Mouse (Mus musculus): ENCODE results near the gene E2f4.
"Not testable (repeated sequence)": the region's sequence is repeated elsewhere in the genome, so short reads cannot be mapped to it uniquely, and the experiment has no call there.

E2f4 gene

GRCm38 (mm10) chr8:105289805-105290460, 7.5 kb upstream of the E2f4 start, which contains the start of gene 4931428F04Rik:
TSS of gene 4931428F04Rik (minus strand) at chr8:105289864.
- in situ Hi-C loops (cut with MboI; ENCODE audit: low pct_unique_long_range_greater_than_20kb in 1 of 2, low sequenced_read_pairs in 2 of 2, unreplicated experiment in 1 of 2): loop anchor here (10.0 kb wide), 3 partner anchors 155 to 225 kb away; partner anchors contain the start of gene Ces4a (in 1 of the 2)

GRCm38 (mm10) chr8:105290554-105291314, 6.7 kb upstream of the E2f4 start:
- in situ Hi-C loops (cut with MboI; ENCODE audit: low pct_unique_long_range_greater_than_20kb in 1 of 2, low sequenced_read_pairs in 2 of 2, unreplicated experiment in 1 of 2): no loop called here

- in situ Hi-C loops (cut with MboI; ENCODE audit: low pct_unique_long_range_greater_than_20kb in 1 of 2, low sequenced_read_pairs in 2 of 2, unreplicated experiment in 1 of 2): not testable (repeated sequence)
These were observed 6.1 kb upstream of the E2f4 start for GRCm38 (mm10) chr8:105291364-105291763.

GRCm38 (mm10) chr8:105291802-105292201, 5.7 kb upstream of the E2f4 start:
- in situ Hi-C loops (cut with MboI; ENCODE audit: low pct_unique_long_range_greater_than_20kb in 1 of 2, low sequenced_read_pairs in 2 of 2, unreplicated experiment in 1 of 2): not testable (repeated sequence)

GRCm38 (mm10) chr8:105292471-105292870, 5.0 kb upstream of the E2f4 start:
- in situ Hi-C loops (cut with MboI; ENCODE audit: low pct_unique_long_range_greater_than_20kb in 1 of 2, low sequenced_read_pairs in 2 of 2, unreplicated experiment in 1 of 2): no loop called here

GRCm38 (mm10) chr8:105293405-105293804, 4.1 kb upstream of the E2f4 start:
- in situ Hi-C loops (cut with MboI; ENCODE audit: low pct_unique_long_range_greater_than_20kb in 1 of 2, low sequenced_read_pairs in 2 of 2, unreplicated experiment in 1 of 2): no loop called here

- in situ Hi-C loops (cut with MboI; ENCODE audit: low pct_unique_long_range_greater_than_20kb in 1 of 2, low sequenced_read_pairs in 2 of 2, unreplicated experiment in 1 of 2): no loop called here
These were observed 2.7 kb upstream of the E2f4 start for GRCm38 (mm10) chr8:105294776-105295175.

- in situ Hi-C loops (cut with MboI; ENCODE audit: low pct_unique_long_range_greater_than_20kb in 1 of 2, low sequenced_read_pairs in 2 of 2, unreplicated experiment in 1 of 2): no loop called here
These were observed 2.2 kb upstream of the E2f4 start for GRCm38 (mm10) chr8:105295256-105295655.

- in situ Hi-C loops (cut with MboI; ENCODE audit: low pct_unique_long_range_greater_than_20kb in 1 of 2, low sequenced_read_pairs in 2 of 2, unreplicated experiment in 1 of 2): no loop called here
These were observed 1.4 kb upstream of the E2f4 start, which contains the start of gene Exoc3l for GRCm38 (mm10) chr8:105295895-105296573. TSS of gene Exoc3l (minus strand) at chr8:105296101.

- in situ Hi-C loops (cut with MboI; ENCODE audit: low pct_unique_long_range_greater_than_20kb in 1 of 2, low sequenced_read_pairs in 2 of 2, unreplicated experiment in 1 of 2): no loop called here
These were observed 1.1 kb downstream of the E2f4 start for GRCm38 (mm10) chr8:105298351-105299252.

- in situ Hi-C loops (cut with MboI; ENCODE audit: low pct_unique_long_range_greater_than_20kb in 1 of 2, low sequenced_read_pairs in 2 of 2, unreplicated experiment in 1 of 2): no loop called here
These were observed 2.5 kb downstream of the E2f4 start for GRCm38 (mm10) chr8:105299962-105300361.

GRCm38 (mm10) chr8:105303396-105303795, 5.9 kb downstream of the E2f4 start:
- in situ Hi-C loops (cut with MboI; ENCODE audit: low pct_unique_long_range_greater_than_20kb in 1 of 2, low sequenced_read_pairs in 2 of 2, unreplicated experiment in 1 of 2): no loop called here

- in situ Hi-C loops (cut with MboI; ENCODE audit: low pct_unique_long_range_greater_than_20kb in 1 of 2, low sequenced_read_pairs in 2 of 2, unreplicated experiment in 1 of 2): no loop called here
These were observed 6.4 kb downstream of the E2f4 start for GRCm38 (mm10) chr8:105303874-105304273.

GRCm38 (mm10) chr8:105304325-105305210, 7.1 kb downstream of the E2f4 start:
- in situ Hi-C loops (cut with MboI; ENCODE audit: low pct_unique_long_range_greater_than_20kb in 1 of 2, low sequenced_read_pairs in 2 of 2, unreplicated experiment in 1 of 2): no loop called here

GRCm38 (mm10) chr8:105305211-105306145, 8.0 kb downstream of the E2f4 start, which contains the start of gene Elmo3:
TSS of gene Elmo3 (plus strand) at chr8:105305601.
- in situ Hi-C loops (cut with MboI; ENCODE audit: low pct_unique_long_range_greater_than_20kb in 1 of 2, low sequenced_read_pairs in 2 of 2, unreplicated experiment in 1 of 2): no loop called here

GRCm38 (mm10) chr8:105306146-105306691, 8.8 kb downstream of the E2f4 start:
- in situ Hi-C loops (cut with MboI; ENCODE audit: low pct_unique_long_range_greater_than_20kb in 1 of 2, low sequenced_read_pairs in 2 of 2, unreplicated experiment in 1 of 2): no loop called here
